Mouse (Mus musculus) CH12.LX (cell line): ENCODE data around the gene Pon1. TPM values are rescaled to one million over a fixed set of nuclear protein-coding genes. Genes with fewer than 3 reads are reported as not detected.

Experiments
- DNase-seq: peaks from one replicate; pipeline ENCODE4 v3.0.0-alpha.2; 2013; ENCODE audit errors: extremely low read depth
- H3K27ac ChIP-seq: 2 replicates; pipeline ENCODE4 v1.5.1; 2012; ENCODE audit warnings: low read depth, mild to moderate bottlenecking, control low read depth, moderate library complexity; ENCODE audit not compliant: insufficient read depth
- H3K27me3 ChIP-seq: replicated peaks from 2 replicates; pipeline ENCODE3; 2012; ENCODE audit warnings: inconsistent platforms
- H3K36me3 ChIP-seq, 2 experiments: replicated peaks in 1 of 2; 2 replicates each; pipeline versions ENCODE3 to v1.6.1; 2012; ENCODE audit warnings: inconsistent platforms in 1 of 2, low read length in 1 of 2, mild to moderate bottlenecking in 1 of 2, mixed read lengths in 1 of 2, moderate library complexity in 1 of 2; ENCODE audit not compliant: control insufficient read depth in 1 of 2, insufficient read depth in 1 of 2
- H3K4me1 ChIP-seq, 2 experiments: 2 replicates each; pipeline ENCODE4 v1.6.1; 2012; ENCODE audit warnings: inconsistent platforms in 1 of 2, moderate library complexity in 1 of 2; ENCODE audit not compliant: insufficient read depth in 2 of 2, control insufficient read depth in 1 of 2
- H3K4me2 ChIP-seq: 2 replicates; pipeline ENCODE4 v1.6.1; 2012; ENCODE audit warnings: low read depth, mild to moderate bottlenecking, control low read depth; ENCODE audit not compliant: poor library complexity, insufficient read depth, severe bottlenecking
- H3K4me3 ChIP-seq, 3 experiments: fragments of 150-350 bp in 1 of 3; sonication (generic) in 1 of 3; replicated peaks in 1 of 3; 2 replicates each; pipeline versions ENCODE3 to v1.5.1; 2011 to 2012; ENCODE audit warnings: low read depth in 2 of 3, low read length in 2 of 3, mild to moderate bottlenecking in 2 of 3, moderate library complexity in 2 of 3, control low read depth in 1 of 3, improper control_type of control experiment in 1 of 3, inconsistent platforms in 1 of 3, mixed read lengths in 1 of 3; ENCODE audit not compliant: poor library complexity in 1 of 3
- H3K79me2 ChIP-seq: replicated peaks from 2 replicates; pipeline ENCODE4 v1.6.1; 2012; ENCODE audit warnings: mild to moderate bottlenecking, moderate library complexity; ENCODE audit not compliant: control insufficient read depth, poor library complexity, insufficient read depth, severe bottlenecking; ENCODE audit errors: extremely low read depth
- H3K9ac ChIP-seq: 2 replicates; pipeline ENCODE4 v1.6.1; 2012; ENCODE audit warnings: low read depth, mild to moderate bottlenecking, control low read depth, moderate library complexity; ENCODE audit not compliant: insufficient read depth
- H3K9me3 ChIP-seq: replicated peaks from 2 replicates; pipeline ENCODE3; 2012; ENCODE audit warnings: low read length, inconsistent platforms, mixed read lengths
- BHLHE40 ChIP-seq: IDR thresholded peaks from 2 replicates; pipeline ENCODE4 v1.6.1; 2011; ENCODE audit warnings: mild to moderate bottlenecking, low read depth, low read length, improper control_type of control experiment
- CHD2 ChIP-seq: IDR thresholded peaks from 2 replicates; pipeline ENCODE4 v1.6.1; 2011; ENCODE audit warnings: low read length, improper control_type of control experiment
- E2F4 ChIP-seq: IDR thresholded peaks from 2 replicates; pipeline ENCODE4 v1.6.1; 2011; ENCODE audit warnings: low read depth, low read length, improper control_type of control experiment; ENCODE audit not compliant: insufficient replicate concordance
- ETS1 ChIP-seq: conservative IDR thresholded peaks from 2 replicates; pipeline ENCODE4 v1.6.1; 2012; ENCODE audit warnings: low read depth, mild to moderate bottlenecking, inconsistent platforms, low read length, improper control_type of control experiment, moderate library complexity
- GABPA ChIP-seq: IDR thresholded peaks from 2 replicates; pipeline ENCODE4 v1.6.1; 2012; ENCODE audit warnings: low read depth, low read length, improper control_type of control experiment, inconsistent platforms; ENCODE audit not compliant: insufficient replicate concordance
- JUN ChIP-seq: IDR thresholded peaks from 2 replicates; pipeline ENCODE4 v1.6.1; 2011; ENCODE audit warnings: low read depth, mild to moderate bottlenecking, low read length, improper control_type of control experiment, moderate library complexity; ENCODE audit not compliant: insufficient read depth
- KAT2A ChIP-seq: IDR thresholded peaks from 2 replicates; pipeline ENCODE4 v1.6.1; 2012; ENCODE audit warnings: low read length, improper control_type of control experiment, inconsistent platforms; ENCODE audit not compliant: insufficient replicate concordance
- MAFK ChIP-seq: IDR thresholded peaks from 2 replicates; pipeline ENCODE4 v1.6.1; 2011; ENCODE audit warnings: low read length, improper control_type of control experiment; ENCODE audit not compliant: insufficient replicate concordance
- MAX ChIP-seq: IDR thresholded peaks from 2 replicates; pipeline ENCODE4 v1.6.1; 2011; ENCODE audit warnings: low read length, improper control_type of control experiment
- MAZ ChIP-seq: IDR thresholded peaks from 2 replicates; pipeline ENCODE4 v1.6.1; 2012; ENCODE audit warnings: low read depth, mild to moderate bottlenecking, inconsistent platforms, low read length, improper control_type of control experiment, moderate library complexity
- MYC ChIP-seq: IDR thresholded peaks from 2 replicates; pipeline ENCODE4 v1.6.1; 2011; ENCODE audit warnings: low read depth, mild to moderate bottlenecking, improper control_type of control experiment, low read length
- NELFE ChIP-seq: IDR thresholded peaks from 2 replicates; pipeline ENCODE4 v1.6.1; 2011; ENCODE audit warnings: low read depth, low read length, improper control_type of control experiment
- NRF1 ChIP-seq: IDR thresholded peaks from 2 replicates; pipeline ENCODE4 v1.6.1; 2014; ENCODE audit warnings: low read depth, mild to moderate bottlenecking, inconsistent platforms, low read length, improper control_type of control experiment, moderate library complexity
- RCOR1 ChIP-seq: conservative IDR thresholded peaks from 2 replicates; pipeline ENCODE4 v1.6.1; 2012; ENCODE audit warnings: low read depth, mild to moderate bottlenecking, inconsistent platforms, low read length, improper control_type of control experiment
- SIN3A ChIP-seq: IDR thresholded peaks from 2 replicates; pipeline ENCODE4 v1.6.1; 2012; ENCODE audit warnings: low read length, improper control_type of control experiment, inconsistent platforms
- TBP ChIP-seq: conservative IDR thresholded peaks from 2 replicates; pipeline ENCODE4 v1.6.1; 2011; ENCODE audit warnings: low read depth, low read length, improper control_type of control experiment
- USF1 ChIP-seq: IDR thresholded peaks from 2 replicates; pipeline ENCODE4 v1.6.1; 2014; ENCODE audit warnings: low read depth, mild to moderate bottlenecking, inconsistent platforms, low read length, improper control_type of control experiment
- ZMIZ1 ChIP-seq: IDR thresholded peaks from 2 replicates; pipeline ENCODE4 v1.6.1; 2012; ENCODE audit warnings: low read depth, mild to moderate bottlenecking, inconsistent platforms, low read length, improper control_type of control experiment
- dilution Hi-C: fragments of 300-500 bp; cut with MboI; formaldehyde crosslinking; loops from 2 replicates; pipeline ENCODE4 v1.14.3; 2020; ENCODE audit warnings: low sequenced_read_pairs; ENCODE audit not compliant: extremely low pct_unique_long_range_greater_than_20kb, extremely low pct_ligation_motif_present
- in situ Hi-C: fragments of 300-500 bp; cut with MboI; formaldehyde crosslinking; loops from 3 replicates; pipeline ENCODE4 v1.14.3; 2019; ENCODE audit warnings: low sequenced_read_pairs, low pct_ligation_motif_present, low pct_unique_long_range_greater_than_20kb, mixed read lengths
- polyA plus RNA-seq: library from polyadenylated mRNA; unstranded; fragments of >175 nt; gene quantifications from 2 replicates; pipeline ENCODE4 v1.2.1, GENCODE M21; 2012; ENCODE audit warnings: low read depth; ENCODE audit not compliant: insufficient read length
- total RNA-seq, 2 experiments: library from RNA; depleted of rRNA; stranded (reverse); fragments of 300-350 nt in 1 of 2; fragments of >200 nt in 1 of 2; gene quantifications; 2 replicates each; pipeline ENCODE4 v1.2.3; 2012 to 2014

Pon1 gene
- total and polyA plus RNA-seq, 3 experiments = not detected

DNA sequence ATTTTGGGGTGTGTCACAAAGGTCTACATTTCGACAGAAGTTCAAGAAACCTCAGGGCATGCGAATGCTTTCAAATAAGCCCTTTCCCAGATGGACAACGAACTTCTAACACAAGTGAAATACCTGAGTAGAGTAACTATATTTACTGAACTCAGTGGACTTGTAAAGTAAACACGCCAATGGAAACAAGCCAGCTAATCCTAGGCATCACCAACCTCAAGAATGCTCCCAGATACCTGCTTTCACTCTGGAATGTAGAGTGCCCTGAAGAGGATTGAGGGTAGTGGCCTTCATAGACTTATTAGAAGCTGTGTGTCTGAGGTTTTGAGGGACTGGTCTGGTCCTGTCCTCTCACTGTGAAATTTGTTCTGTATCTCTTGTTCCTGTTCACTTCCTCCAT lies 43.8 kb upstream of the Pon1 start:
- no peak overlapping the region for H3K27ac ChIP-seq

DNA sequence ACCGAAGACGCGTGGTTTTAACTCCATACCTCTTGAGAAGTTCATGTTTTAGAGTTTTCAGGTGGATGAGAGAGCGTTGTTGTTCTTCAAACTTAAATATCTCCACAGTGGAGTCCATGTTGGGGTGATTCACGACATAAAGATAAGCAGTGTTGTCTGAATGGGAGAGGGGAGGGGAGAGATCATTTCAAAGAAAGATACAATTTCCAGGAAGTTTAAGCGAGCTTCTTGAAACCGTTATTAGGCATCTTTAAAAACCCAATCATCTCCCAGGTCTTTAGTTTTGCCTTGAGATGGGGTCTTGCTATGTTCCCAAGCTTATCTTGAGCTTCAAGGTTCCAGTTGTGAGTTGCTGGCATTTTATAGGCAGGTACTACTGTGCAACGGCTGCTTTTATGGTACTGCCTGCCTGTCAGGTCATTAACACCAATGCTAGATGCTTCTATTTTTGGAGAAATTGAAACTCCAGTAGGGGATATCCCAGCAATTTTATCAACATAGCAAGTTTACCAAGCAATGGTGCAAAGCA lies 43.2 kb upstream of the Pon1 start:
- Histone ChIP-seq H3K36me3 (peaks cover 7 to 66% of the 10 kb centered on the region in 2 experiments), H3K9ac (no peak overlapping the region)
- in situ Hi-C loops = loop anchor here (10.0 kb wide), 1 partner anchor 148 kb away; the partner anchor contains the start of gene Asb4
- DNase-seq = no peak
- no peak for TF ChIP-seq RCOR1
- no peak for TF ChIP-seq USF1
- TF ChIP-seq SIN3A = no peak
- TF ChIP-seq MAZ = no peak
- no peak for TF ChIP-seq BHLHE40
- no peak for TF ChIP-seq KAT2A
- TF ChIP-seq E2F4 = no peak
- TF ChIP-seq JUN = no peak
- TF ChIP-seq MYC = no peak
- TF ChIP-seq, all 38 proteins: peak for 0
- H3K79me2 ChIP-seq = no peaks in the 10 kb centered on the region
- no peak overlapping the region for H3K4me2 ChIP-seq
- no peak overlapping the region for H3K27ac ChIP-seq
- peaks cover 0 to 14% of the 10 kb centered on the region in 2 experiments; a peak in 2 of 4 replicates for H3K4me1 ChIP-seq
- dilution Hi-C loops = no loop called here
- no peaks in the 10 kb centered on the region for H3K9me3 ChIP-seq
- H3K4me3 ChIP-seq = no peak overlapping the region
- H3K27me3 ChIP-seq = no peaks in the 10 kb centered on the region

More for the DNA sequence above, 43.8 kb upstream of the Pon1 start:
- H3K79me2 ChIP-seq = no peaks in the 10 kb centered on the region
- in situ Hi-C loops = loop anchor here (10.0 kb wide), 1 partner anchor 147 kb away; the partner anchor contains the start of gene Asb4
- H3K36me3 ChIP-seq = peaks cover 7 to 67% of the 10 kb centered on the region in 2 experiments
- H3K4me1 ChIP-seq = peaks cover 0 to 14% of the 10 kb centered on the region in 2 experiments; a peak in 2 of 4 replicates
- no peak for TF ChIP-seq TBP
- TF ChIP-seq ETS1 = no peak
- no peak for TF ChIP-seq ZMIZ1
- TF ChIP-seq MAX = no peak
- TF ChIP-seq MAFK = no peak
- no peak for TF ChIP-seq KAT2A
- no peak for TF ChIP-seq NRF1
- no peak for TF ChIP-seq USF1
- no peak for TF ChIP-seq GABPA
- no peak for TF ChIP-seq BHLHE40
- no peak for TF ChIP-seq NELFE
- no peak for TF ChIP-seq MYC
- no peak for TF ChIP-seq CHD2
- H3K4me2 ChIP-seq = no peak overlapping the region
- H3K9ac ChIP-seq = no peak overlapping the region
- H3K4me3 ChIP-seq = no peak overlapping the region
- DNase-seq = no peak
- no peaks in the 10 kb centered on the region for H3K9me3 ChIP-seq
- H3K27me3 ChIP-seq = no peaks in the 10 kb centered on the region
- dilution Hi-C loops = no loop called here
